26 mouse cellular contexts compared by ENCODE assay signal in the genomic region with DNA sequence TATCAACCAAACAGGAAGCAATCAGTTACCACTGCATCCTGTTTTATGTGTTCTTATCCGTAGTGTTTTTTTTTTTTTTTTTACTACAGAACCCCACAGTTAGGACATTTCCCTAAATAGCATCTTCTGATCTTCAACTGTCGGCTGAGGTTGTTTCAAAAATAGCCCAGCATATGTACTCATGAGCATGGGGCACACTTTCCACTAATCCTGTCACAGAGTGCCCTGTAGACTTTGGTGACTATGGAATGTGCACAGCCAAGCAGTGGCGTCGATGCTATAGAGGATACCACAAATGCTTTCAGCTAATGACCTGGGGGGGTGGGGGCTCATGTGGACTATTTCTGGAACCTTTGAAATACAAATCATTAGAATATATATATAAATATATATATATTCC. TPM values are rescaled to one million over a fixed set of nuclear protein-coding genes. Genes with fewer than 3 reads are reported as not detected.
DNase-seq lines count a peak whose midpoint lies in the region; ATAC-seq and TF ChIP-seq lines count a peak whose summit lies in the region.
"Had no signal": no experiment of that assay in that cellular context is flagged by ENCODE, and none has a peak within 500 bp of the region (broad histone marks: within the 10 kb centered on the region; RNA-seq: fewer than 3 reads in every experiment).

No protein-coding gene starts in this region.

- H3K9ac ChIP-seq in heart, embryonic 11.5 days (ENCODE audit: low read depth, low read length) = no peak overlapping the region
- H3K9ac ChIP-seq in heart, embryonic 15.5 days = no peak overlapping the region
- no peak overlapping the region for H3K9ac ChIP-seq in lung, postnatal 0 days (replicated peaks; ENCODE audit: low read depth)
- H3K9ac ChIP-seq: embryonic facial prominence, embryonic 15.5 days; hindbrain, embryonic 14.5 days; intestine, embryonic 15.5 days; kidney, embryonic 15.5 days had no signal

- H3K9me3 ChIP-seq in heart, embryonic 11.5 days (replicated peaks; ENCODE audit: control insufficient read depth, low read length) = no peaks in the 10 kb centered on the region
- no peaks in the 10 kb centered on the region for H3K9me3 ChIP-seq in heart, embryonic 15.5 days (replicated peaks)
- H3K9me3 ChIP-seq in lung, postnatal 0 days (ENCODE audit: low read length) = no peaks in the 10 kb centered on the region
- H3K9me3 ChIP-seq: embryonic facial prominence, embryonic 15.5 days; forebrain, embryonic 10.5 days; G1E; hindbrain, embryonic 10.5 days; intestine, embryonic 15.5 days; kidney, embryonic 15.5 days had no signal

- DNase-seq in heart, postnatal 4 days = no peak
- DNase-seq in heart, postnatal 25 days (ENCODE audit: low spot score) = no peak
- DNase-seq in lung, postnatal 0 days (ENCODE audit: low spot score) = peak; percentile 9
- no peak for DNase-seq in lung, adult 2 months
- DNase-seq: adrenal gland, adult 8-10 months; adrenal gland, postnatal 36 days; B cell, adult 2 months; cerebellum, adult 2 months; cerebellum, postnatal 10 days; embryo, embryonic 11 days; gastrocnemius, postnatal 10 days; kidney, adult 18-20 months had no signal

- H3K36me3 ChIP-seq in heart, embryonic 11.5 days (ENCODE audit: control insufficient read depth, insufficient read depth, low read length) = no peaks in the 10 kb centered on the region
- no peaks in the 10 kb centered on the region for H3K36me3 ChIP-seq in heart, embryonic 15.5 days
- H3K36me3 ChIP-seq in lung, postnatal 0 days (ENCODE audit: insufficient read depth, low read length) = no peaks in the 10 kb centered on the region
- H3K36me3 ChIP-seq: G1E; intestine, embryonic 15.5 days; kidney, embryonic 15.5 days had no signal

- ATAC-seq in heart, embryonic 11.5 days (replicated peaks; ENCODE audit: insufficient number of reproducible peaks, low FRiP score, low TSS enrichment) = 0 out of 2 replicates have a peak, but pooled peaks have one; percentile 55
- peak; percentile 75 for ATAC-seq in heart, embryonic 15.5 days (replicated peaks; ENCODE audit: insufficient number of reproducible peaks, insufficient read depth, low FRiP score, low read depth)
- no peak; the same call in 1 of the 2 replicates for ATAC-seq in lung, postnatal 0 days
- ATAC-seq: CD4-positive, CD25-positive, alpha-beta regulatory T cell, adult 4 months; forebrain, embryonic 14.5 days; intestine, embryonic 15.5 days had no signal

- no peak for TF ChIP-seq EP300 in lung, postnatal 0 days (IDR thresholded peaks at IDR 0.05)

- intact Hi-C loops in heart, postnatal 25 days (cut with DNase I) = no loop called here

- peak overlapping the region; percentile 22; the same call in 1 of the 2 replicates for H3K27ac ChIP-seq in heart, embryonic 11.5 days (ENCODE audit: low read depth, low read length)
- H3K27ac ChIP-seq in heart, embryonic 15.5 days = peak overlapping the region; percentile 67
- H3K27ac ChIP-seq in lung, postnatal 0 days (ENCODE audit: low read length) = no peak overlapping the region
- H3K27ac ChIP-seq: embryonic facial prominence, embryonic 15.5 days; forebrain, embryonic 10.5 days; hindbrain, embryonic 10.5 days; hindbrain, embryonic 14.5 days; intestine, embryonic 15.5 days; kidney, embryonic 15.5 days had no signal

- no peak overlapping the region for H3K4me3 ChIP-seq in heart, embryonic 11.5 days (ENCODE audit: low read depth, low read length)
- no peak overlapping the region for H3K4me3 ChIP-seq in heart, embryonic 15.5 days
- H3K4me3 ChIP-seq in lung, postnatal 0 days (ENCODE audit: low read depth, low read length) = no peak overlapping the region
- no peak overlapping the region for H3K4me3 ChIP-seq in lung, adult 2 months (replicated peaks; ENCODE audit: extremely low read depth, low read depth, low read length)
- H3K4me3 ChIP-seq: embryonic facial prominence, embryonic 15.5 days; erythroblast, embryonic 14.5 days; forebrain, embryonic 10.5 days; hindbrain, embryonic 10.5 days; intestine, embryonic 15.5 days; kidney, embryonic 15.5 days had no signal

- H3K27me3 ChIP-seq in heart, embryonic 11.5 days (ENCODE audit: control insufficient read depth, insufficient read depth, low read length) = no peaks in the 10 kb centered on the region
- H3K27me3 ChIP-seq in heart, embryonic 15.5 days = no peaks in the 10 kb centered on the region
- H3K27me3 ChIP-seq in lung, postnatal 0 days (replicated peaks; ENCODE audit: insufficient read depth, low read length) = no peaks in the 10 kb centered on the region
- H3K27me3 ChIP-seq: embryonic facial prominence, embryonic 15.5 days; intestine, embryonic 15.5 days; kidney, embryonic 15.5 days had no signal

- WGBS in heart, embryonic 11.5 days (ENCODE audit: insufficient replicate concordance) = 27% methylated on average over 4 of the region's 4 CpGs
- 20% methylated on average over 4 of the region's 4 CpGs for WGBS in heart, embryonic 15.5 days
- WGBS in lung, postnatal 0 days = 34% methylated on average over 4 of the region's 4 CpGs
- 21% methylated on average over 4 of the region's 4 CpGs for WGBS in lung, adult 2 months

- peak overlapping the region; percentile 5; the same call in 1 of the 2 replicates for H3K4me2 ChIP-seq in heart, embryonic 11.5 days
- peak overlapping the region; percentile 29; the same call in 1 of the 2 replicates for H3K4me2 ChIP-seq in heart, embryonic 15.5 days
- H3K4me2 ChIP-seq in lung, postnatal 0 days (replicated peaks; ENCODE audit: low read depth, low read length) = no peak overlapping the region
- H3K4me2 ChIP-seq: embryonic facial prominence, embryonic 15.5 days; hindbrain, embryonic 14.5 days; intestine, embryonic 15.5 days; kidney, embryonic 15.5 days had no signal

- TF ChIP-seq CTCF in lung, postnatal 0 days (IDR thresholded peaks at IDR 0.05) = no peak
- TF ChIP-seq CTCF in lung, adult 2 months (IDR thresholded peaks at IDR 0.05; ENCODE audit: insufficient read depth, low read length) = no peak

- no peak for TF ChIP-seq POLR2A in lung, adult 2 months (IDR thresholded peaks at IDR 0.05; ENCODE audit: borderline replicate concordance, extremely low read depth, low read depth, low read length)

- peaks cover 4% of the 10 kb centered on the region; the same call in 1 of the 2 replicates for H3K4me1 ChIP-seq in heart, embryonic 11.5 days (ENCODE audit: control insufficient read depth, insufficient read depth, low read length)
- peaks cover 32% of the 10 kb centered on the region for H3K4me1 ChIP-seq in heart, embryonic 15.5 days (replicated peaks)
- H3K4me1 ChIP-seq in lung, postnatal 0 days (ENCODE audit: insufficient read depth, low read depth, low read length) = no peaks in the 10 kb centered on the region
- peaks cover 4% of the 10 kb centered on the region for H3K4me1 ChIP-seq in lung, adult 2 months (ENCODE audit: control insufficient read depth, insufficient read depth, low read length)
- H3K4me1 ChIP-seq: hindbrain, embryonic 10.5 days; intestine, embryonic 15.5 days; kidney, embryonic 15.5 days had no signal

RNA-seq across cellular contexts. Expression of a gene that starts 23.7 kb away (rescaled TPM):
- 8.4 and 10.9 TPM in 2 replicates for polyA plus RNA-seq in heart, embryonic 11.5 days (2014; fragmentation: Nextera tagmentation; extraction: Ambion mirVana)
- 10 to 100 TPM; 39.4 to 43.1 TPM for total RNA-seq in heart, postnatal 4 days (2021)
- 9.1 and 9.3 TPM in 2 replicates for polyA plus RNA-seq in heart, embryonic 15.5 days (2015; fragmentation: Nextera tagmentation; extraction: Ambion mirVana)
- 10 to 100 TPM; 44.3 to 49.7 TPM for total RNA-seq in heart, postnatal 25 days (2021)
- polyA plus RNA-seq in lung, postnatal 0 days (2015; fragmentation: Nextera tagmentation; extraction: Ambion mirVana) = 4.7 and 5.9 TPM in 2 replicates
- polyA plus RNA-seq in lung, adult 2 months (2012; rRNA removed) = 9.6 and 11.1 TPM in 2 replicates
- total RNA-seq: common myeloid progenitor, adult 5-6 weeks had no signal
- polyA plus RNA-seq: CD4-positive, CD25-positive, alpha-beta regulatory T cell, adult 4 months; G1E had no signal

RNA-seq across cellular contexts. Expression of a gene that starts 34.6 kb away (rescaled TPM):
- 33.1 and 40.5 TPM in 2 replicates for polyA plus RNA-seq in heart, embryonic 11.5 days (2014; fragmentation: Nextera tagmentation; extraction: Ambion mirVana)
- total RNA-seq in heart, postnatal 4 days (2021) = not detected
- 27.1 and 29.3 TPM in 2 replicates for polyA plus RNA-seq in heart, embryonic 15.5 days (2015; fragmentation: Nextera tagmentation; extraction: Ambion mirVana)
- total RNA-seq in heart, postnatal 25 days (2021) = not detected
- polyA plus RNA-seq in lung, postnatal 0 days (2015; fragmentation: Nextera tagmentation; extraction: Ambion mirVana) = 13.3 and 15.5 TPM in 2 replicates
- 0.04 TPM in 1 of 2 replicates, not detected in the other for polyA plus RNA-seq in lung, adult 2 months (2012; rRNA removed)
- total RNA-seq: adrenal gland, adult 8-10 months; adrenal gland, postnatal 36 days; common myeloid progenitor, adult 5-6 weeks; gastrocnemius, postnatal 10 days; gastrocnemius, postnatal 4 days had no signal
- polyA plus RNA-seq: CD4-positive, CD25-positive, alpha-beta regulatory T cell, adult 4 months; cerebellum, adult 2 months; erythroblast, embryonic 14.5 days; G1E had no signal

RNA-seq across cellular contexts. Expression of a gene that starts 48.7 kb away (rescaled TPM):
- 7.9 and 8.7 TPM in 2 replicates for polyA plus RNA-seq in heart, embryonic 11.5 days (2014; fragmentation: Nextera tagmentation; extraction: Ambion mirVana)
- 10 to 100 TPM; 11.6 to 11.8 TPM for total RNA-seq in heart, postnatal 4 days (2021)
- polyA plus RNA-seq in heart, embryonic 15.5 days (2015; fragmentation: Nextera tagmentation; extraction: Ambion mirVana) = 7.6 and 9.7 TPM in 2 replicates
- total RNA-seq in heart, postnatal 25 days (2021) = 10 to 100 TPM; 10.2 TPM
- polyA plus RNA-seq in lung, postnatal 0 days (2015; fragmentation: Nextera tagmentation; extraction: Ambion mirVana) = 7.8 and 8.1 TPM in 2 replicates
- polyA plus RNA-seq in lung, adult 2 months (2012; rRNA removed) = 13.5 and 16.3 TPM in 2 replicates

Comparison
In these comparisons a context has a peak if more than half of its experiments do, and no peak if none do; other contexts are left out.
1. RNA of a gene that starts 34.6 kb away (polyA plus RNA-seq): 33.1 to 40.5 TPM in heart, embryonic 11.5 days, 27.1 to 29.3 TPM in heart, embryonic 15.5 days and 13.3 to 15.5 TPM in lung, postnatal 0 days; 0.04 TPM in lung, adult 2 months; every median in the first group is over 10 times any median in the second.